Mouse (Mus musculus) liver, embryonic 11.5 days (tissue): ENCODE measurements around the gene Pnmal1. TPM values are rescaled to one million over a fixed set of nuclear protein-coding genes. Genes with fewer than 3 reads are reported as not detected.

Source experiments
- ATAC-seq: fragments of 200-750 bp; cut with Nextera tagmentation; replicated peaks from 2 replicates; pipeline ENCODE4 v1.8.0; 2017; ENCODE audit warnings: moderate number of reproducible peaks, mild to moderate bottlenecking, moderate TSS enrichment, moderate library complexity; ENCODE audit not compliant: low FRiP score
- DNase-seq: peaks from one replicate; pipeline ENCODE4 v3.0.0-alpha.2; 2017; ENCODE audit warnings: low spot score
- H3K27ac ChIP-seq: fragments of 300-500 bp; sonication (generic); 2 replicates; pipeline ENCODE4 v1.5.1; 2014; ENCODE audit warnings: mild to moderate bottlenecking, low read depth, low read length, control low read depth
- H3K27me3 ChIP-seq: fragments of 300-500 bp; sonication (generic); replicated peaks from 2 replicates; pipeline ENCODE4 v1.6.1; 2014; ENCODE audit warnings: low read length, mixed read lengths; ENCODE audit not compliant: control insufficient read depth, insufficient read depth
- H3K36me3 ChIP-seq: fragments of 300-500 bp; sonication (generic); 2 replicates; pipeline ENCODE4 v1.6.1; 2014; ENCODE audit warnings: mild to moderate bottlenecking, low read length, moderate library complexity, mixed read lengths; ENCODE audit not compliant: control insufficient read depth, insufficient read depth
- H3K4me1 ChIP-seq: fragments of 300-500 bp; sonication (generic); replicated peaks from 2 replicates; pipeline ENCODE4 v1.6.1; 2014; ENCODE audit warnings: low read length, mixed read lengths; ENCODE audit not compliant: control insufficient read depth, insufficient read depth
- H3K4me2 ChIP-seq: fragments of 300-500 bp; sonication (generic); 2 replicates; pipeline ENCODE4 v1.6.1; 2014; ENCODE audit warnings: mild to moderate bottlenecking, control low read depth, moderate library complexity
- H3K4me3 ChIP-seq: fragments of 300-500 bp; sonication (generic); 2 replicates; pipeline ENCODE4 v1.5.1; 2014; ENCODE audit warnings: low read depth, low read length, control low read depth
- H3K9ac ChIP-seq: fragments of 300-500 bp; sonication (generic); 2 replicates; pipeline ENCODE4 v1.6.1; 2014; ENCODE audit warnings: low read depth, low read length, control low read depth
- H3K9me3 ChIP-seq: fragments of 300-500 bp; sonication (generic); 2 replicates; pipeline ENCODE4 v1.6.1; 2016; ENCODE audit warnings: low read length, inconsistent platforms, mixed read lengths; ENCODE audit not compliant: control insufficient read depth
- WGBS: fragments of 180-500 bp; shearing (Covaris S2); extraction: QIAGEN DNeasy Blood & Tissue Kit; methylation state at CpG from one replicate; pipeline ENCODE4 v1.1.7; 2014; 5-methylcytosine and 5-hydroxymethylcytosine counted together
- polyA plus RNA-seq: library from polyadenylated mRNA; unstranded; fragments of >200 nt; fragmentation: Nextera tagmentation; extraction: Ambion mirVana; gene quantifications from 2 replicates; pipeline ENCODE4 v1.2.1, GENCODE M21; 2014

Gene Pnmal1
- polyA plus RNA-seq, 1 experiment from 2014 or later = 0.18 TPM

GRCm38 (mm10) chr7:16921881-16922335, 37.6 kb upstream of the Pnmal1 start:
- Histone ChIP-seq H3K9ac (peak overlapping the region; percentile 95), H3K9me3 (no peaks in the 10 kb centered on the region), H3K27me3 (no peaks in the 10 kb centered on the region), H3K4me3 (peak overlapping the region; percentile 96), H3K4me2 (peak overlapping the region; percentile 98), H3K4me1 (peaks cover 38% of the 10 kb centered on the region), H3K27ac (peak overlapping the region; percentile 45; the same call in 1 of the 2 replicates), H3K36me3 (peaks cover 34% of the 10 kb centered on the region)
- ATAC-seq = no peak
- no peak for DNase-seq
- WGBS = 23% methylated on average over 6 of the region's 6 CpGs

GRCm38 (mm10) chr7:16922360-16922973, 37.0 kb upstream of the Pnmal1 start:
- peaks cover 38% of the 10 kb centered on the region for H3K4me1 ChIP-seq

DNA sequence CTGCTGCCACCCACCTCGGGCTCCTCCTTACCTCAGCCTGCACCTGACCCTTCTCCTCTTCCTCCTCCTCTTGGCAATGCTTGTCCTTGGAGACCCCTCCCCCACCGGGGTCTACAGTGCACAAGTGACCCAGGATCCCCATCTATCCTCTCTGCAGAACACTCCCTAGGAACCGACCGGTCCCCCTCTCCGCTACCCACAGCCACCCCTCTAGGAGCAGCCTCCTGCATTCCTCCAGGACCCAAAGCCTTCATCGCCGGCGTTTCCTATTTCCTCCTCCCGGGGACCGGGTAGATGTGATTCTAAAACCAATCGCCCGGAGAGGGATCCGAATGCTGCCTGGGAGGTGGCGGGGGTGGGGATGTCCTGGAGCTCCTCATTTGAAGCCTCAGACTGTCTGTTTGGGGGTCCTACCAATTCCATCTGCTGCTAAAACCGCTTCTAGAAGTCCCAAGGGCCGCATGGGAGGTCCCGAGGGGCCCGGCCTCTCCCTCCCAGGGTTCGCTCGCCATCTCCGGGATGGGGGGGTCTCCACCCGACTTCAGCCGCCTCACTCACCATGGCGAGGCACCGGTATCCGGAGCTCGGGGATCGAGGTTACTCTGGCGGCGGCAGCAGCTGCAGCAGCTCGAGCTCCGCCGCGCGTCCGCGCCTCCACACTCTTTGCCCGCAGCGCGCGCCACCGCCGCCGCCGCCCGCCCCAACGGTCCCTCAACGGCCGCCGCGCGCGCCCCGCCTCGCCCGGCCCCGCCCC, 36.0 kb upstream of the Pnmal1 start:
- Histone ChIP-seq H3K9ac (peak overlapping the region; percentile 95), H3K27me3 (no peaks in the 10 kb centered on the region), H3K4me2 (peak overlapping the region; percentile 98), H3K4me3 (peak overlapping the region; percentile 96), H3K9me3 (no peaks in the 10 kb centered on the region), H3K4me1 (peaks cover 38% of the 10 kb centered on the region), H3K36me3 (peaks cover 19% of the 10 kb centered on the region), H3K27ac (peak overlapping the region; percentile 96)
- ATAC-seq (no peak), DNase-seq (no peak)
- under 1% methylated on average over 55 of the region's 57 CpGs for WGBS

More at GRCm38 (mm10) chr7:16922360-16922973, 37.0 kb upstream of the Pnmal1 start:
- Histone ChIP-seq H3K9ac (peak overlapping the region; percentile 95), H3K4me3 (peak overlapping the region; percentile 96), H3K36me3 (peaks cover 28% of the 10 kb centered on the region), H3K27me3 (no peaks in the 10 kb centered on the region), H3K27ac (peak overlapping the region; percentile 96; the same call in 1 of the 2 replicates), H3K4me2 (peak overlapping the region; percentile 98), H3K9me3 (no peaks in the 10 kb centered on the region)
- ATAC-seq (no peak), DNase-seq (no peak)
- WGBS = 45% methylated on average over 10 of the region's 10 CpGs

DNA sequence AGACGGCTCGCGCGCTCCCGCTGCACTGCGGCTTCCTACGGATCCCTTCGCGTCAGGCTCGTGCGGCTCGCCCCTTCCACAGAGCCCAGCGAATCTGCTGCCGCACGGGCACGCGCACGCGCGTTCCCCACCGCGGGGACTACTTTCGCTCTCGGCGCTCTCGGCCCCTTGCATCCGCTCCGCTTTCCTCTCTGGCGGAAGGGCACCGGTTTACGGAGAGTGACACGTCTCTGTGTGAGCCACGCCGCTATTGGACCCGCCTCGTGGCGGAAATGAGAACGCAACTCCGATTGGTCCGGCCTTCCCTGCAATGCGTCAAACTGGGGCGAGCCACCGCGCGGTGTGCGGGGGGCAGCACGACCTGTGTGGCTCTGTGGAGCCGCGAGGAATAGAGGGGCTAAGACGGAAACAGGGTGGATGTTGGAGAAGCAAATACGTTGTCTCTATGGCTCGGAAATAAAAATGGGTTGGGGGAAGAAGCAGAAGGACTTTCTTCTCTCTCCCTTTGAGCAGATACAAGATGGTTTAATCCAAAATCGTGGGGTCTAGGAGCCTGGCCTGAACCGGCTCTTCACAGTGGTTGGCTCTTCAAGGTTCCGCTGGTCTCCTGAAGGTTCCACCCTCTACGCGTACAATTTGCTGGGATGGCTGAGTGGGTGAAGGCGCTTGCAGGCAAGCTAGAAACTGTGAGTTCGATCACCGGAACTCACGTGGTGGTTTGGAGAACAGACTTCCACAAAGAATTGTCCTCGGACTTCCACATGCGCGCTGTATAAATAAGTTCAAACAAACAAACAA, 35.2 kb upstream of the Pnmal1 start, which contains the start of gene Calm3:
Calm3 (minus strand) TSS at position 78 of the 798 bp plus-strand sequence.
- H3K4me3 ChIP-seq = peak within 1 kb of the TSS; percentile 96
- peak; percentile 87 for ATAC-seq
- H3K27me3 ChIP-seq = no peaks in the 10 kb centered on the region
- peaks cover 14% of the 10 kb centered on the region for H3K36me3 ChIP-seq
- H3K4me1 ChIP-seq = peaks cover 34% of the 10 kb centered on the region
- peak within 1 kb of the TSS; percentile 95 for H3K9ac ChIP-seq
- under 1% methylated on average over 64 of the region's 64 CpGs for WGBS
- peak; percentile 99 for DNase-seq
- no peaks in the 10 kb centered on the region for H3K9me3 ChIP-seq
- H3K27ac ChIP-seq = peak within 1 kb of the TSS; percentile 96
- H3K4me2 ChIP-seq = peak within 1 kb of the TSS; percentile 98

DNA sequence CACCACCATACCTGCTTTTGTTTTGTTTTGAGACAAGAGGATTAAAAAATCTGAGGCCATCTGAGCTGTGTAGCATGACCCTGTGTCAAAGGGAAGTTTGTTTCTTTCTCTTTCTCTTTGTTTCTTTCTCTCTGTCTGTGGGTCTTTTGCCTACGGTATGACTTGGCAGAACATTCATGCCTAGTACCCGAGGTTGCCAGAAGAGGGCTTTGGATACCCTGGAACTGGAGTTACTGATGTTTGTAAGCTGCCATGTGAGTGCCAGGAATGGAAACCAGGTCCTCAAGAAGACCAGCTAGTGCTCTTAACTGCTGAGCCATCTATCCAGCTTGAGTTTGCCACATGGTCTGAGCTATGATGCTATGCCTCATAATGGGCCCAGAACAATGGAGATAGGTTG, 31.1 kb upstream of the Pnmal1 start:
- H3K27ac ChIP-seq = no peak overlapping the region
- WGBS = 30% methylated on average over 2 of the region's 2 CpGs
- no peaks in the 10 kb centered on the region for H3K9me3 ChIP-seq

GRCm38 (mm10) chr7:16930850-16931249, 28.6 kb upstream of the Pnmal1 start:
- ATAC-seq = no peak
- Histone ChIP-seq H3K27me3 (no peaks in the 10 kb centered on the region), H3K4me3 (no peak overlapping the region), H3K9me3 (no peaks in the 10 kb centered on the region), H3K36me3 (no peaks in the 10 kb centered on the region), H3K9ac (no peak overlapping the region), H3K4me2 (no peak overlapping the region), H3K4me1 (no peaks in the 10 kb centered on the region), H3K27ac (no peak overlapping the region)
- WGBS = 4% methylated on average over 1 of the region's 1 CpGs
- DNase-seq = no peak

More for the DNA sequence above, 31.1 kb upstream of the Pnmal1 start:
- H3K36me3 ChIP-seq = no peaks in the 10 kb centered on the region
- H3K9ac ChIP-seq = no peak overlapping the region
- no peak overlapping the region for H3K4me3 ChIP-seq
- no peak overlapping the region for H3K4me2 ChIP-seq
- DNase-seq (no peak), ATAC-seq (no peak)
- no peaks in the 10 kb centered on the region for H3K4me1 ChIP-seq
- H3K27me3 ChIP-seq = no peaks in the 10 kb centered on the region

DNA sequence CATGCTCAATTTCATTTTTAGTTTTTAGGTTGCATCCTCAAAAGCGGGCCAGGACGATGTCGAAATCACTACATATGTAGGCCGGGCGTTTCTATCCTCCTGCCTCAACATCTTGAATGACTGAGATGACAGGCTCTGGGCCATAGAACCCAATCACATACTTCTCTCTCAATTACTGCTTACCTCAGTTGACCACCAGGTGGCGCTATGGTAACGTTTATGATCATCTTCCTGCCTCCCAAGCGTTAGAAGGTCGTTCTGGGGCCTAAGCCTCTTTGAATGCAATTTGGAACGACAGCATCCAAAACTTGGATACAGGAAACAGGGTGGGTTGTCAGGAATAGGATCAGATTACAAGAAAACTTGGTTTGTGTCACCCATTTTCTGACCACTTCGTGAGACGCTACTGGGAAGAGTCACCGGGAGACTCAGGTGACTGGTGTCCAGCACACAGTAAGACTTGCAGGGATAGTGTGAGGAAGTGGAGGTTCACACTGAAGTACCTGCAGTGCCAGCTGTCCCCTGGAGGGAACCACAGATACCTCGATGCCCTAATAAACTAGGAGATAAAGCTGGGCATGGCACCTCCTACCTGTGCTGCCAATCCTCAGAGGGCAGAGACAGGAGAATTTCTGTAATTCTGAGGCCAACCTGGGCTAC, 27.4 kb upstream of the Pnmal1 start:
- H3K9me3 ChIP-seq = no peaks in the 10 kb centered on the region
- no peaks in the 10 kb centered on the region for H3K36me3 ChIP-seq
- no peak overlapping the region for H3K27ac ChIP-seq
- no peak overlapping the region for H3K4me3 ChIP-seq
- ATAC-seq (peak; percentile 64), DNase-seq (no peak)
- H3K4me1 ChIP-seq = no peaks in the 10 kb centered on the region
- WGBS = 17% methylated on average over 14 of the region's 14 CpGs
- no peak overlapping the region for H3K4me2 ChIP-seq
- H3K9ac ChIP-seq = no peak overlapping the region
- H3K27me3 ChIP-seq = no peaks in the 10 kb centered on the region
